Mouse (Mus musculus) cerebellum, postnatal 25 days (tissue): ENCODE measurements around the gene Lamp2.
"Not testable (repeated sequence)": the region's sequence is repeated elsewhere in the genome, so short reads cannot be mapped to it uniquely, and the experiment has no call there.

Source experiments
- DNase-seq, 2 experiments: peaks; one replicate each; pipeline ENCODE4 v3.0.0; 2021; ENCODE audit warnings: mixed read lengths in 2 of 2

The Lamp2 gene

GRCm38 (mm10) chrX:38423096-38423495 lies 33.2 kb downstream of the Lamp2 start:
- no peak for DNase-seq

GRCm38 (mm10) chrX:38422396-38422795 lies 33.9 kb downstream of the Lamp2 start:
- DNase-seq, result no peak

GRCm38 (mm10) chrX:38403879-38404278 lies 52.4 kb downstream of the Lamp2 start:
- no peak for DNase-seq

GRCm38 (mm10) chrX:38402981-38403380 lies 53.3 kb downstream of the Lamp2 start:
- DNase-seq, result no peak

- DNase-seq, result no peak
Observed at GRCm38 (mm10) chrX:38402004-38402403, 54.2 kb downstream of the Lamp2 start.

- DNase-seq, result no peak
Observed at GRCm38 (mm10) chrX:38400616-38401015, 55.6 kb downstream of the Lamp2 start.

GRCm38 (mm10) chrX:38399671-38400070 lies 56.6 kb downstream of the Lamp2 start:
- DNase-seq, result no peak

GRCm38 (mm10) chrX:38373169-38373568 lies 83.1 kb downstream of the Lamp2 start:
- DNase-seq, result not testable (repeated sequence)

- DNase-seq, result not testable (repeated sequence)
Observed at GRCm38 (mm10) chrX:38364621-38365020, 91.6 kb downstream of the Lamp2 start.

- DNase-seq, result no peak
Observed at GRCm38 (mm10) chrX:38362016-38362415, 94.2 kb downstream of the Lamp2 start.
